Mouse (Mus musculus) brain, embryonic 14.5 days (tissue): Measurements from ENCODE around the gene Pced1b.

Experiments
- CTCF ChIP-seq: fragments of 200-500 bp; IDR thresholded peaks from 2 replicates; pipeline ENCODE4 v1.5.1; 2012; ENCODE audit warnings: inconsistent platforms, mild to moderate bottlenecking, moderate library complexity, borderline replicate concordance; ENCODE audit not compliant: insufficient read depth, insufficient read length; ENCODE audit errors: extremely low read depth
- POLR2A ChIP-seq: fragments of 200-500 bp; IDR thresholded peaks from 2 replicates; pipeline ENCODE4 v1.6.1; 2012; ENCODE audit warnings: mild to moderate bottlenecking, inconsistent platforms, borderline replicate concordance; ENCODE audit not compliant: poor library complexity, insufficient read depth, insufficient read length, severe bottlenecking; ENCODE audit errors: extremely low read depth

GRCm38 (mm10) chr15:97373203-97374084, 126.5 kb downstream of the Pced1b start:
- no peak for TF ChIP-seq CTCF
- TF ChIP-seq POLR2A, result no peak
